In the genomic region with DNA sequence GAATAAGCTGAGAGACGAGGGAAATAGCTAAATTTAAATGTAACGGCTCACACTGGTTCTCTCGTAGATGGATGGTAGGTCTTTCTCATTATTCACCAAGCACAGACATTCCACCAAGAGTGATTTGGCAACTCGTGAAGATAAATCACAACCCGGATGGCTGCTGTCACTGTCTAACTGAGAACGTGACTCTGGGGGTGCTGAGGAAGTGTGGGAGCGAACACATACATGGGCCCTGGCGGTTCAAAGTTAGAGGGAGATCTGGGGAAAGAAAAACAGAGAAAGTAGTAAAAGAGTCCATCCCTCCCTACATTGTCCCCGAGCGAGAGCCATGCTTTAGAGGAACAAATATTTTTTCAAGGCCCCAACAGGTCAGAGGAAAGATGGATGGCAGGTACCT, we compare ENCODE assay signal across 28 mouse cellular contexts. TPM values are rescaled to one million over a fixed set of nuclear protein-coding genes. Genes with fewer than 3 reads are reported as not detected.
A peak's percentile ranks its signal among the peaks of the same experiment; 100 is the strongest.
DNase-seq lines count a peak whose midpoint lies in the region; ATAC-seq lines count a peak whose summit lies in the region.
"Had no signal": no experiment of that assay in that cellular context is flagged by ENCODE, and none has a peak within 500 bp of the region (broad histone marks: within the 10 kb centered on the region; RNA-seq: fewer than 3 reads in every experiment).

No protein-coding gene starts in this region.

- H3K36me3 ChIP-seq in kidney, embryonic 14.5 days (ENCODE audit: control insufficient read depth, insufficient read depth, low read length), result no peaks in the 10 kb centered on the region
- no peaks in the 10 kb centered on the region for H3K36me3 ChIP-seq in midbrain, embryonic 11.5 days (ENCODE audit: control insufficient read depth, insufficient read depth, low read length)
- no peaks in the 10 kb centered on the region for H3K36me3 ChIP-seq in midbrain, embryonic 16.5 days (ENCODE audit: control insufficient read depth, insufficient read depth, low read length)
- H3K36me3 ChIP-seq: embryonic facial prominence, embryonic 13.5 days; embryonic facial prominence, embryonic 15.5 days; forebrain, embryonic 10.5 days; forebrain, embryonic 12.5 days; G1E had no signal

- ATAC-seq in kidney, embryonic 14.5 days (ENCODE audit: low FRiP score, low TSS enrichment), result peak; percentile 52
- ATAC-seq in midbrain, embryonic 11.5 days (ENCODE audit: low FRiP score), result no peak
- no peak for ATAC-seq in midbrain, embryonic 16.5 days
- ATAC-seq: activated CD4-positive, CD25-positive, alpha-beta regulatory T cell, adult 4 months; CD4-positive, CD25-positive, alpha-beta regulatory T cell, adult 4 months; forebrain, embryonic 14.5 days; forebrain, embryonic 16.5 days; Patski had no signal

- H3K27ac ChIP-seq in kidney, embryonic 14.5 days (ENCODE audit: low read depth, low read length), result no peak overlapping the region
- H3K27ac ChIP-seq in midbrain, embryonic 11.5 days (ENCODE audit: low read depth, low read length), result no peak overlapping the region
- no peak overlapping the region for H3K27ac ChIP-seq in midbrain, embryonic 16.5 days (ENCODE audit: low read length)
- H3K27ac ChIP-seq: embryonic facial prominence, embryonic 13.5 days; embryonic facial prominence, embryonic 15.5 days; forebrain, embryonic 10.5 days; forebrain, embryonic 12.5 days had no signal

- H3K9ac ChIP-seq in kidney, embryonic 14.5 days (ENCODE audit: low read depth, low read length), result no peak overlapping the region
- H3K9ac ChIP-seq in midbrain, embryonic 11.5 days (ENCODE audit: low read length), result no peak overlapping the region
- no peak overlapping the region for H3K9ac ChIP-seq in midbrain, embryonic 16.5 days (ENCODE audit: low read depth, low read length)
- H3K9ac ChIP-seq: embryonic facial prominence, embryonic 13.5 days; embryonic facial prominence, embryonic 15.5 days; forebrain, embryonic 12.5 days had no signal

- H3K27me3 ChIP-seq in kidney, embryonic 14.5 days (ENCODE audit: control insufficient read depth, insufficient read depth, low read length), result no peaks in the 10 kb centered on the region
- H3K27me3 ChIP-seq in midbrain, embryonic 11.5 days (ENCODE audit: control insufficient read depth, insufficient read depth, low read length), result no peaks in the 10 kb centered on the region
- no peaks in the 10 kb centered on the region for H3K27me3 ChIP-seq in midbrain, embryonic 16.5 days (ENCODE audit: control insufficient read depth, insufficient read depth, low read depth, low read length)
- H3K27me3 ChIP-seq: CH12.LX; embryonic facial prominence, embryonic 13.5 days; embryonic facial prominence, embryonic 15.5 days; forebrain, embryonic 12.5 days; Patski had no signal

- 20% methylated on average over 10 of the region's 10 CpGs for WGBS in kidney, embryonic 14.5 days
- WGBS in midbrain, embryonic 11.5 days, result 91% methylated on average over 10 of the region's 10 CpGs
- WGBS in midbrain, embryonic 16.5 days, result 89% methylated on average over 10 of the region's 10 CpGs

- DNase-seq in kidney, postnatal 14 days, result no peak
- peak; percentile 61 for DNase-seq in midbrain, embryonic 11.5 days (ENCODE audit: low spot score, missing footprints)
- DNase-seq in mesoderm, embryonic 11.5 days (ENCODE audit: low read depth, low spot score), result peak; percentile 23
- DNase-seq: adrenal gland, adult 8-10 months; adrenal gland, postnatal 14 days; adrenal gland, postnatal 36 days; B cell, adult 2 months; cerebellum, adult 11-12 months; cerebellum, adult 2 months; cerebellum, adult 9-10 months; cerebellum, postnatal 14 days; cerebellum, postnatal 36 days; embryo, embryonic 11 days had no signal

- no peak overlapping the region for H3K4me3 ChIP-seq in kidney, embryonic 14.5 days (ENCODE audit: low read length)
- no peak overlapping the region for H3K4me3 ChIP-seq in midbrain, embryonic 11.5 days (ENCODE audit: low read depth, low read length)
- no peak overlapping the region for H3K4me3 ChIP-seq in midbrain, embryonic 16.5 days (ENCODE audit: low read depth, low read length)
- H3K4me3 ChIP-seq: embryonic facial prominence, embryonic 13.5 days; embryonic facial prominence, embryonic 15.5 days; erythroblast, embryonic 14.5 days; forebrain, embryonic 10.5 days; forebrain, embryonic 12.5 days had no signal

- no peak overlapping the region for H3K4me2 ChIP-seq in kidney, embryonic 14.5 days (replicated peaks; ENCODE audit: low read depth, low read length)
- H3K4me2 ChIP-seq in midbrain, embryonic 11.5 days, result no peak overlapping the region
- H3K4me2 ChIP-seq in midbrain, embryonic 16.5 days (ENCODE audit: low read length), result no peak overlapping the region
- H3K4me2 ChIP-seq: embryonic facial prominence, embryonic 13.5 days; embryonic facial prominence, embryonic 15.5 days; forebrain, embryonic 12.5 days had no signal

- H3K9me3 ChIP-seq in kidney, embryonic 14.5 days (ENCODE audit: control insufficient read depth, low read length), result no peaks in the 10 kb centered on the region
- H3K9me3 ChIP-seq in midbrain, embryonic 11.5 days (ENCODE audit: control insufficient read depth, low read length), result no peaks in the 10 kb centered on the region
- H3K9me3 ChIP-seq in midbrain, embryonic 16.5 days (replicated peaks; ENCODE audit: control insufficient read depth, low read length, poor library complexity, severe bottlenecking), result no peaks in the 10 kb centered on the region
- H3K9me3 ChIP-seq: embryonic facial prominence, embryonic 13.5 days; embryonic facial prominence, embryonic 15.5 days; forebrain, embryonic 10.5 days; forebrain, embryonic 12.5 days had no signal

- peaks cover 5% of the 10 kb centered on the region; the same call in 1 of the 2 replicates for H3K4me1 ChIP-seq in kidney, embryonic 14.5 days (ENCODE audit: control insufficient read depth, insufficient read depth, low read length)
- no peaks in the 10 kb centered on the region for H3K4me1 ChIP-seq in midbrain, embryonic 11.5 days (ENCODE audit: control insufficient read depth, insufficient read depth, low read length)
- no peaks in the 10 kb centered on the region for H3K4me1 ChIP-seq in midbrain, embryonic 16.5 days (ENCODE audit: control insufficient read depth, insufficient read depth, low read length)
- H3K4me1 ChIP-seq: forebrain, embryonic 10.5 days; forebrain, embryonic 12.5 days had no signal

RNA-seq across cellular contexts. Expression of gene Gm11011, which starts 17.5 kb away (rescaled TPM):
- not detected in 2 replicates for polyA plus RNA-seq in kidney, embryonic 14.5 days (2014; fragmentation: Nextera tagmentation; extraction: Ambion mirVana)
- not detected in 2 replicates for polyA plus RNA-seq in midbrain, embryonic 11.5 days (2014; fragmentation: Nextera tagmentation; extraction: Ambion mirVana)
- not detected in 2 replicates for polyA plus RNA-seq in midbrain, embryonic 16.5 days (2015; fragmentation: Nextera tagmentation; extraction: Ambion mirVana)
- polyA plus RNA-seq: activated CD4-positive, CD25-positive, alpha-beta regulatory T cell, adult 4 months; CD4-positive, CD25-positive, alpha-beta regulatory T cell, adult 4 months; cerebellum, adult 2 months; embryonic facial prominence, embryonic 11.5 days; embryonic facial prominence, embryonic 13.5 days; embryonic facial prominence, embryonic 15.5 days; erythroblast, embryonic 14.5 days; forebrain, embryonic 10.5 days; forebrain, embryonic 12.5 days; forebrain, embryonic 14.5 days; forebrain, embryonic 16.5 days; G1E; Patski had no signal
